Mouse (Mus musculus) cortical plate, adult 2 months (tissue): ENCODE results near the gene Tmem184b. TPM values are rescaled to one million over a fixed set of nuclear protein-coding genes. Genes with fewer than 3 reads are reported as not detected.
A peak's percentile ranks its signal among the peaks of the same experiment; 100 is the strongest.

ENCODE experiments used
- H3K27ac ChIP-seq: fragments of 200-500 bp; 2 replicates; pipeline ENCODE4 v1.5.1; 2012; ENCODE audit warnings: low read length, control low read depth, inconsistent platforms; ENCODE audit not compliant: insufficient read depth
- H3K4me1 ChIP-seq: fragments of 200-500 bp; 2 replicates; pipeline ENCODE4 v1.6.1; 2011; ENCODE audit warnings: low read length; ENCODE audit not compliant: control insufficient read depth, insufficient read depth
- H3K4me3 ChIP-seq: fragments of 200-500 bp; 2 replicates; pipeline ENCODE4 v1.5.1; 2011; ENCODE audit warnings: mild to moderate bottlenecking, low read length, control low read depth; ENCODE audit not compliant: insufficient read depth
- CTCF ChIP-seq: fragments of 200-500 bp; IDR thresholded peaks from 2 replicates; pipeline ENCODE4 v1.5.1; 2011; ENCODE audit warnings: mild to moderate bottlenecking, control low read depth, low read length; ENCODE audit not compliant: insufficient read depth; ENCODE audit errors: extremely low read depth
- POLR2A ChIP-seq: fragments of 200-500 bp; IDR thresholded peaks from 2 replicates; pipeline ENCODE4 v1.6.1; 2011; ENCODE audit warnings: mild to moderate bottlenecking, low read length, control low read depth; ENCODE audit not compliant: insufficient read depth; ENCODE audit errors: extremely low read depth
- polyA plus RNA-seq: library from polyadenylated mRNA; depleted of rRNA; stranded (reverse); fragments of >200 nt; gene quantifications from 2 replicates; pipeline ENCODE4 v1.2.3, GENCODE M21; 2012

Gene Tmem184b
- polyA plus RNA-seq, 1 experiment, result 75.6 TPM

GRCm38 (mm10) chr15:79333409-79333808 is 70.0 kb downstream of the Tmem184b start:
- Histone ChIP-seq H3K4me1 (no peaks in the 10 kb centered on the region), H3K4me3 (no peak overlapping the region), H3K27ac (no peak overlapping the region)
- TF ChIP-seq POLR2A (no peak), CTCF (no peak)

GRCm38 (mm10) chr15:79330521-79330920 is 72.8 kb downstream of the Tmem184b start:
- Histone ChIP-seq H3K27ac (no peak overlapping the region), H3K4me3 (no peak overlapping the region)
- TF ChIP-seq POLR2A (no peak), CTCF (no peak)

GRCm38 (mm10) chr15:79329979-79330363 is 73.4 kb downstream of the Tmem184b start:
- Histone ChIP-seq H3K4me3 (no peak overlapping the region), H3K27ac (no peak overlapping the region), H3K4me1 (peaks cover 3% of the 10 kb centered on the region; the same call in 1 of the 2 replicates)
- TF ChIP-seq CTCF, result no peak
- no peak for TF ChIP-seq POLR2A

More at GRCm38 (mm10) chr15:79330521-79330920, 72.8 kb downstream of the Tmem184b start:
- H3K4me1 ChIP-seq, result peaks cover 3% of the 10 kb centered on the region; the same call in 1 of the 2 replicates

DNA sequence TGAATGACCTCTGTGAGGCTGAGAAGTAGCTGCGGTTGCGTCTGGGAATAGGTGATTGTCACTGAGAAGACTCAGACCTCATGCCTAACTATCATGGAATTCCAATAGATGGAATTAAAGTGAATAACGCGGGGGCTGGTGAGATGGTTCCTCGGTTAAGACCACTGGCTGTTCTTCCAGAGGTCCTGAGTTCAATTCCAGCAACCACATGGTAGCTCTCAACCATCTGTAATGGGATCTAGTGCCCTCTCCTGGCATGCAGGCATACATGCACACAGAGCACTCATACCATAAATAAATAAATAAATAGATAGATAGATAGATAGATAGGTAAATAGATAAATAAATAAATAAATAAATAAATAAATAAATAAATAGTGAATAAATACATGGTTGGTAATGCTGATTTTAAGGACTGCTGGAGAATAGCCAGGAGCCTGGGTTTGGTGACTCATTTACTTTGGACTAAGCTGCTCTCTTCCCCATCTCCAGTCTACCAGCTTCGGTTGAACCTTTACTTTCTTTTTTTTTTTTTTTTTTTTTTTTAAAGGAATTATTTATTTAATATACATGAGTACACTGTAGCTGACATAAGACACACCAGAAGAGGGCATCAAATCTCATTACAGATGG is 73.9 kb downstream of the Tmem184b start:
- no peak overlapping the region for H3K27ac ChIP-seq
- no peak for TF ChIP-seq CTCF
- no peak for TF ChIP-seq POLR2A
- peaks cover 3% of the 10 kb centered on the region; the same call in 1 of the 2 replicates for H3K4me1 ChIP-seq

DNA sequence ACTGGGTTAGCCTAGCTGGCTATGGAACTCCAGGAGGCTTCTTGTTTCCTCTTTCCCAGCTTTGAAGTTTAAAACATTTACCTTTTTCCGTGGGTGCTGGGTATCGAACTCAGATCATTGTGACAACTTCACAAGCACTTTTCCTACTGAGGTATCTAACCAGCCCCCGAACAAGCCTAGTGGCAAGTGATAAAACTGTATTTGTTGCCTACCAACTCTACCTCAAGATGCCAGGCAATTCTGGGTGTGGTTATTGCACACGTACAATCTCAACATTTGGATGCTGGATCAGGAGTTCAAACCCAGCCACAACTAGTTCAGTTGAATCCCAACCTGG is 74.5 kb downstream of the Tmem184b start:
- peak overlapping the region; percentile 79; the same call in 1 of the 2 replicates for H3K4me3 ChIP-seq
- H3K27ac ChIP-seq, result no peak overlapping the region
- TF ChIP-seq CTCF (no peak), POLR2A (no peak)
- peaks cover 3% of the 10 kb centered on the region; the same call in 1 of the 2 replicates for H3K4me1 ChIP-seq

More for the DNA sequence above, 73.9 kb downstream of the Tmem184b start:
- no peak overlapping the region for H3K4me3 ChIP-seq

- Histone ChIP-seq H3K27ac (peak within 1 kb of the TSS; percentile 88), H3K4me3 (peak within 1 kb of the TSS; percentile 79), H3K4me1 (peaks cover 3% of the 10 kb centered on the region; the same call in 1 of the 2 replicates)
- TF ChIP-seq CTCF (no peak), POLR2A (peak; percentile 75)
Measured at GRCm38 (mm10) chr15:79328058-79328938, 75.1 kb downstream of the Tmem184b start, which contains the start of gene Pla2g6. Gene Pla2g6, minus strand, starts transcription at chr15:79328390.

DNA sequence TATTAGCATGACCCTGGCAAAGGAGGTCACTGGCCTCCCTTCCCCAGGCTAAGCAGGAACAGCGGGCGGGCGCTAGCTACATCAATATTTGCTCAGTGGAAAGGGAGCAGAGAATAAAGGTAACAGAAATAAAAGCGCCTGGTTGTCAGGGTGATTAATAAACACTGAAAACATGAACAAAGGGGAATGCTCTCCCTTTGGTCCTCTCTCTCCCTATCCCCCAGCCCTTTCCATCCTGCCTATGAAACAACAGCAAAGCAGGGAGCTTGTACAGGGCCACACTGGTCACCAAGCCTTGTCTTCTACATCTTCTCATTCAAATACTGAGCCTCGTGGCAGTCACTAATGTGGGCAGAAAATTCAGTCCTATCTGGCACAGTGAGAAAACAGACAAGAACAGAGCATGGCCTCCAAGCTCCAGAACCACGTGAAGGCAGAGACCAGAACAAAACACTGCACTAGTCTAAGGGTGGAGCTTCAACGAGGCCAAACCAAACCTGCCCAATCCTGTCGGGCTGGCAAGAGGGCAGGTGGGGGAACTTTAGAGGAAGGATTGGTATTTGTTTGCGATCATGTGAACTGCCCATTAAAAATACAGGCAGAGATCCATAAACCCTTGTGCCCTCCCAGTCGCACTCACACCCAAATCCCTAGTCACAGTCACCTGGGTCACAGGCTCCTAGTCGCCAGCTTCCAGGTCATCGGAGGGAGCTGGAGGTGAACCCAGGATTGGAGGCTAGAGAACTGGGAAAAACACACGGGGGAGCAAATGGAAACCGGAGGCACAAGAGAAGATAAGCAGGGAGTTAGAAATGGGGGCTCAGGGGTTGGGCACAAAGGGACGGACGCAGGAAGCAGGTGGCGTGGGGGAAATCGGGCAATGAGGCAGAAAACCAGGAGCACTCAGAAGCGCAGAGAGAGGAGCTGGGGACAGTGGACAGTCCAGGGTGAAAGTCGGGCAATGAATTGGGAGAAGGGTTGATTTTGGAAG is 76.1 kb downstream of the Tmem184b start:
- H3K27ac ChIP-seq, result peak overlapping the region; percentile 88
- H3K4me1 ChIP-seq, result peaks cover 3% of the 10 kb centered on the region; the same call in 1 of the 2 replicates
- TF ChIP-seq POLR2A (no peak), CTCF (no peak)
- H3K4me3 ChIP-seq, result peak overlapping the region; percentile 79

- H3K27ac ChIP-seq, result no peak overlapping the region
- peaks cover 3% of the 10 kb centered on the region; the same call in 1 of the 2 replicates for H3K4me1 ChIP-seq
- no peak for TF ChIP-seq POLR2A
- no peak for TF ChIP-seq CTCF
- H3K4me3 ChIP-seq, result no peak overlapping the region
Measured at GRCm38 (mm10) chr15:79326264-79326663, 77.1 kb downstream of the Tmem184b start.
